Mouse (Mus musculus) thymus, adult 18-20 months (tissue): Measurements from ENCODE around the gene Prep.

ENCODE experiments used
- DNase-seq, 2 experiments: peaks; one replicate each; pipeline ENCODE4 v3.0.0; 2022; ENCODE audit warnings: mixed read lengths in 2 of 2

Prep gene

DNA sequence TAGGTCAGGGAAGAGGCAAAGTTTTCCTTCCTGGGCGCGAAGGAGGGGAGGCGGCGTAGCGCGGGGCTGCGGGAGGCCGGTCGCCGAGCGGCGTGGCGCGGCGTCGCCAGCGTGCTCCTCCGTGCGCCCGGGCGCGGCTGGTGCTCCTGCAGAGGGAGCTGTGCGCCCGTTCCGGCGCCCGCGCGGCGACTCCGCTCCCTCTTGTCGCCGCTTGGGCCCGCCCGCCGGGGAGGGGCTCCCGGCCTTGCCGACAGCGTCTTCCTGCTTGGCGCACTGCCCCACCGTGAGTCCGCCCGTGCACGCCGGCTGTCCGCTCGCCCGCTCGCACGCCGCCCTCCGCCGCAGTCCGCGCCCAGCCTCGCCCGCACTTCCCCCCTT is at the start of gene Prep:
TSS of gene Prep (plus strand) at position 273 of the 378 bp plus-strand sequence.
- peak; percentile 79 to 83 for DNase-seq

- no peak for DNase-seq
Measured at GRCm38 (mm10) chr10:45017352-45017751, 49.7 kb upstream of the Prep start.

GRCm38 (mm10) chr10:45017851-45018250 is 49.2 kb upstream of the Prep start:
- DNase-seq, result no peak

GRCm38 (mm10) chr10:45019418-45019817 is 47.6 kb upstream of the Prep start:
- DNase-seq, result no peak

- no peak for DNase-seq
Measured at GRCm38 (mm10) chr10:45019849-45020248, 47.2 kb upstream of the Prep start.

DNA sequence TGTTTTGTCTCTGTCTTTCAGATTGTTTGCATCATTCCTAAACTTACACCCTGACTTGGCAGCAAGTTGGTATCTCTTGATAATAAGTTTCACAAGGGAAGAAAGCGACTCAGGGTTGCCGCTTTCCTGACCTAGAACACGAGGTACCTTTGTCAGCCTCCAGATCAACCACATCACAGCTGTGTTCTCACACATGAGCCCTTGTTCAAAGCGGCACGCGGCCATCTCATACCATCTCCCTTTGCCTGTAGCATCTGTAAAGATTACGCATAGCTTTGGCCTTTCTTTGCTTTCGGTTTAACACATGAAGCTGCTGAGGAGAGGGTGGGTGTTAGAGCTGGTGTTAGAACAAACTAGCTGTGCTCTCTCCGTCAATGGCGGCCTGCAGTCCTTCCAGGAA is 46.7 kb upstream of the Prep start:
- peak in 1 of 2 experiments; percentile 33 for DNase-seq

DNA sequence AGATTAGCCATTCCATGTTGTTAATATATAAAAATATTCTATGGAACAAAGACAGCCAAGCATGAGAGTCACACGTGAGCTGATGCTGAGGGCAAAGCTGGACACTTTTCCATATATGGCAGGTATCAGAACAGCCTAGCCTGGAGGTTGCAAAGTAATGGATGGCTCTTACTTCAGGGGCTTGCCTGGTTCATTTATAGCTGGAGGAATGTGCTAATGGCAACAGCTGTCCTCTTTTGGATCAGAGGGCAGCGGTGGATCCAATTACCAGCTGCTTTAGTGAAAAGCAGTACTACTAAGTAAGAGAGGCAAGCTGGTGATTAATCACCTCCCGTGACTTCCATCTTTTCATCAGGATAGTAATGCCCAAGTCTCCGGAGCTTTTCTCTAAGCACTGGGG is 41.8 kb upstream of the Prep start:
- no peak for DNase-seq

GRCm38 (mm10) chr10:45026935-45027334 is 40.1 kb upstream of the Prep start:
- no peak for DNase-seq

DNA sequence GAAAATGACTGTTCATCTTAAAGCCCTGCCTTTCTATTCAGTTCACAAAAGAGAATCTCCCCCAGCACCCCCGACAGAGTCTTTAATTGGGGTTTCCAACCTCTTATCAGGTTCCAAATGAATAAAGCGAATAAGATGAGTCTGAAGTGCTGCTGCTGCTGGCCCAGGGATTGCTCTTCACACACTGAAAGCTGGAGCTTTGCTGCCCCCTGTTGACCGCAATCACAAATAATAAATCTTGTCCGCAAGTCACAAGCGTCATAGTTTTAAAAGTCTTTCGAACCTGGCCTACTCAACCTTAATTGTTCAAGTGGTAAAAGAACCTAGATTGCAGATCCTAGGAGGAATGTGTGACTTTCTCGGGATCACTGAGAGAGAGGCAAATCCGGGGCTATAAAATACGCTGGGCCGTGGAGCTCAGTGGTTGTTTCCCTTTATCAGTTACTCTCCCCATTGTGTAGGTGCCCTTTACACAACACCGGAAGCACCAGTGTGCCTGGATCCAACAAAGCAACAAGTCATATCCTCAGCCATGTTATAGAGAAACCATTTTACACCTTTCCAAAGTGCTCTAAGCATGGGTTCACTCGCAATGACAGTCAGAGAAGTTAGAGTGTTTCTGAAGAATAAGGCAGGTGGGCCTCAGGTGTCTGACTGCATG is 21.6 kb upstream of the Prep start:
- peak; percentile 17 to 32 for DNase-seq

GRCm38 (mm10) chr10:45048158-45048557 is 18.8 kb upstream of the Prep start:
- DNase-seq, result no peak

GRCm38 (mm10) chr10:45048622-45049021 is 18.4 kb upstream of the Prep start:
- no peak for DNase-seq

GRCm38 (mm10) chr10:45051125-45051744 is 15.8 kb upstream of the Prep start:
- peak; percentile 12 to 29 for DNase-seq

GRCm38 (mm10) chr10:45058361-45058760 is 8.6 kb upstream of the Prep start:
- no peak for DNase-seq

- DNase-seq, result no peak
Measured at GRCm38 (mm10) chr10:45060841-45061240, 6.2 kb upstream of the Prep start.

DNA sequence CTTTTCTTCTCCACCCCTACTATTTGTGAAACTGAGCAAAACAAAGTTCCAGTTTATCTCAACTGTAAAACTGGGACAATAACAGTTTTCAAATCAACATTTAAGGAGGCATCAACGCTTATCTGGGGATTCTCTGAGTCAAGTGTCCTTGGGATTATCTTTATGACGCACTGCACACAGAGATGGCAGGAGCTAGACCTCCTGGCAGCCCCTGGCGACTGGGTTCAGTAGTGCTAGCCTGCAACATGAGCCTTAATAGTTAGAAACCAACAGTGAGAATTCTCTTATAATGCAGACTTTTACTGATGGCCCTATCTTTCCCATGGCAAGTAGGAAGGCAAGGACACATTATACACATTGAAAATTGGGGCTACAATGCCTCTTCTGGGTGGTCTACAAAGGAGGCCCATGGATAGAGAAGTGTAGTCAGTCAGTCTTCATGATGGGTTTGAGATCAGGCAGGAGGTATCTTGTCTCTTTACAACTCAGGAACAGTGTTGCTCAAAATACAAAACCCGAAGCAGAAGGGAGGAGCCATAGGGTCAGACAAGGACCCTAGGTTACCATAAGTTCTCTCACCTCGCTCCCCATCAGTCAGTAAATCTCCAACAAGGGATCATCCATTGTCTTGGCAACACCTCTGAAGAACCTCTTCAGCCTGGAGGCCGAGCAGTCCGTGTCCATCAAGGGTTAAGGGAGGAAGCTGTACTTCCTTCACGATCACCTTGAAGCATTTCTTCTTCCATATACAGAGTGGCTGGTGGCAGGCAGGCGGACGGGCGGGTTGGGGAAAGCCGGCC is 672 bp upstream of the Prep start:
- no peak for DNase-seq

DNA sequence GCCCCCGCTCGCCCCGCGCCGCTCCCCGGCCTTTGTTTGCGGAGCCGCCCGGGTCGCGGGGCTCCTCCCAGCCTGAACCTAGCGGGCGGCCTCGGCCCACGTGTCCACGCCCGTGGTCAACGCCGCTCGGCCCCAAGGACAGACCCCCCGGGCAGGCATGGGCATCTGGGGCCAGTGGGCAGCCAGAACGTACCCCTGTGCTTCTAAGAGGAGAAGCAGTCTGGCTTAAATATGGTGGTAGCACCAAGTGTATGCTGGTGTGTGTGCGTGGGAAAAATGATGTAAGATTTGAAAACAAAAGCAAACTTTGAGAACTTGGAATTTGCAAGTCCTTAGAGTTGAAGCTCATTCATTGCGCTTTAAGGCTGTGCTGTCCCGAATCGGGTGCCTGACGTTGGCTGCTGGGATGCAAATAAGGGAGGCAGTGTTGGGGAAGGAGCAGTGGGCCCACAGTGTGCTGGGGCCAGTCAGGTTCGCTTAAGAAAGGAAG is 478 bp downstream of the Prep start:
- peak in 1 of 2 experiments; percentile 11 for DNase-seq

GRCm38 (mm10) chr10:45069557-45069956 is 2.6 kb downstream of the Prep start:
- no peak for DNase-seq

- DNase-seq, result no peak
Measured at GRCm38 (mm10) chr10:45070362-45070761, 3.4 kb downstream of the Prep start.

- no peak for DNase-seq
Measured at GRCm38 (mm10) chr10:45070929-45071813, 4.2 kb downstream of the Prep start.

DNA sequence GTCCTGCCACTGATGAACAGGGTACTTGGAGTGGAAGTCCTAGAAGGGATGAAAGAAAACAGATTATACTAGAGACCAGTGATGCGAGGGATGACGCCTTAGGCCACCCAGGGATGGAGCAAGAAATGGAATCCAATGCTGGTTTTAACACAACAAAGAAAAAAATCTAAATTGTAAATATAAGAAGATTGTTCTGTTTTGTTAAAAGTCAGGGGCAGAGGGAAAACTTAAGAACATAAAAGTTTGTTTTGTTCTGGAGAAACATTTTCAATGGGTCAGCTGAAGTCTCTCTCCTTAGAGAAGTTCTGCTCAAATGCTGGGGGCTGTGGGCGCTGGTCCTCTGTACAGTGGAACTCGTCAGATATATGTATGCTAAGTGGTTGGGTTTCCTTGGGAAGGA is 5.3 kb downstream of the Prep start:
- no peak for DNase-seq

- DNase-seq, result no peak
Measured at GRCm38 (mm10) chr10:45074543-45074942, 7.5 kb downstream of the Prep start.

DNA sequence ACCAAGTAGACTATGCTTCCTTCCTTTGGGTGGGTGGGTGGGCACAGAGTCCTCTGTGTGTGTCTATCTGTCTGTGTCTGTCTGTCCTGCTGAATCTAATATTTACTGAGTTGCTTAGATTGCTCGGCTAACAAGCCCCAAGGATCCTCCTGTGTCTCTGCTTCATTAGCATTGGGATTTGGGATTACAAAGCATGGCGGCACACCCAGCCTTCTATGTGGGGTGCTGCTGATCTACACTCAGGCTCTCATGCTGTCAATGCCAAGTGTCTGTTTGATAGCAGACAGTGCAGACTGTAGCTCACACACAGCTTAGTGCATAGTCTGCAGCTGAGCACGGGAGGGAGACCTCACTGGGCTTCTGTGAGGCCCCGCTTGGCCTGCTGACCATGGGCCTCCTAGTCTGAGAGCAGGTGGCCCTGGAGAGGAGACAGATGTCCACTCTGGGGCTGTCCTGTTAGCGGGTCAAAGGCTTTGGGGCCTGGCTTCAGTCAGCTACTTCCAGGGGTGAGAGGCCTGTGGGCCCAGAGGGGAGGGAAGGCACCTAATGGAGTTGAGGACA is 8.6 kb downstream of the Prep start:
- DNase-seq, result no peak
